Mouse (Mus musculus): Measurements from ENCODE around the gene Klhl26. TPM values are rescaled to one million over a fixed set of nuclear protein-coding genes. Genes with fewer than 3 reads are reported as not detected.
A peak's percentile ranks its signal among the peaks of the same experiment; 100 is the strongest.

The Klhl26 gene
- polyA plus RNA-seq, 1 experiment from 2014 or later: 29.0 TPM

DNA sequence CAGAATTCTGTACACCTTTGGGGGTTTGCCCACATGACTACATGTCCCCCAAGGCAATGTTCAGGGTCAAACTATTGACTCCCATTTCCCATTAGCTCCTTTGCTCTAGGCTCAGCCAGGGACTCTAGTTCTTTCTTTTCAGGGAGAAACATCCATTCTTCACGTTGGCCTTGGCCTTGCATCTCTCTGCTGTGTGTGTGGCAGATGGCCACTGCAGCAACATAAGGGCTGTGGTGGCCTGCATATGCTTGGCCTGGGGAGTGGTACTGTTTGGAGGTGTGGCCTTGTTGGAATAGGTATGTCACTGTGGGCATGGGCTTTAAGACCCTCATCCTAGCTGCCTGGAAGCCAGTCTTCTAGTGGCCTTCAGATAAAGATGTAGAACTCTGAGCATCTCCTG, 30.8 kb downstream of the Klhl26 start:
- H3K9me3 ChIP-seq (replicated peaks): no peaks in the 10 kb centered on the region
- peaks cover 35% of the 10 kb centered on the region for H3K4me1 ChIP-seq
- H3K27me3 ChIP-seq (ENCODE audit: low read depth, poor library complexity, severe bottlenecking): 0 out of 2 replicates have a peak, but pooled peaks cover 1% of the 10 kb centered on the region
- 68% methylated on average over 1 of the region's 1 CpGs for whole genome bisulfite sequencing
- DNase-seq (ENCODE audit: low spot score): no peak
- no peak overlapping the region for H3K4me3 ChIP-seq
- no peak overlapping the region for H3K27ac ChIP-seq
- H3K36me3 ChIP-seq: peaks cover 16% of the 10 kb centered on the region

GRCm38 (mm10) chr8:70443326-70443725, 33.4 kb downstream of the Klhl26 start:
- H3K27me3 ChIP-seq (ENCODE audit: low read depth, poor library complexity, severe bottlenecking): no peaks in the 10 kb centered on the region
- peaks cover 25% of the 10 kb centered on the region for H3K4me1 ChIP-seq
- no peak overlapping the region for H3K27ac ChIP-seq
- 85% methylated on average over 4 of the region's 4 CpGs for WGBS
- no peaks in the 10 kb centered on the region for H3K36me3 ChIP-seq
- no peak overlapping the region for H3K4me3 ChIP-seq
- no peak for DNase-seq (ENCODE audit: low spot score)
- no peaks in the 10 kb centered on the region for H3K9me3 ChIP-seq (replicated peaks)

DNA sequence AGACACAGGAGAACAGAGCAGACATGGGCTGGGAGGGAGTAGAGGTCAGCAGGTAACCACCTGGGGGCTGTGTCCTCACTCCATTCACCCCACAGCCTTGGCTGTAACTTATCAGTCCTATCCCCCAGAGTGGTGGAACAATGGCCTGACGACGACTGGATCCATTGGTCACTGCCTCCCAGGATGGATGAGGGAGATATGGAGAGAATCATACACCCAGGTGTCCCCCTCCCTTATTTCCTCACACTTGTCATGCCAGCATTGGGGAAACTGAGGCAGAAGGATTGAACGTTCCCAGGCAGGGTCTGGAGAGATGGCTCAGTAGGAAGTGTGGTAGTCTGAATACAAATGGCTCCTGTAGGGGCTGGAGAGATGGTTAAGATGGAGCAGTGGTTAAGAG, 35.2 kb downstream of the Klhl26 start:
- H3K9me3 ChIP-seq (replicated peaks): no peaks in the 10 kb centered on the region
- no peaks in the 10 kb centered on the region for H3K27me3 ChIP-seq (ENCODE audit: low read depth, poor library complexity, severe bottlenecking)
- DNase-seq (ENCODE audit: low spot score): no peak
- no peaks in the 10 kb centered on the region for H3K36me3 ChIP-seq
- H3K4me3 ChIP-seq: no peak overlapping the region
- H3K27ac ChIP-seq: no peak overlapping the region
- 71% methylated on average over 3 of the region's 3 CpGs for WGBS
- H3K4me1 ChIP-seq: peaks cover 19% of the 10 kb centered on the region

GRCm38 (mm10) chr8:70440246-70440645, 36.5 kb downstream of the Klhl26 start:
- Histone ChIP-seq H3K27me3 (ENCODE audit: low read depth, poor library complexity, severe bottlenecking) (no peaks in the 10 kb centered on the region), H3K27ac (peak overlapping the region; percentile 94), H3K4me1 (peaks cover 19% of the 10 kb centered on the region), H3K4me3 (peak overlapping the region; percentile 73), H3K9me3 (replicated peaks) (no peaks in the 10 kb centered on the region), H3K36me3 (0 out of 2 replicates have a peak, but pooled peaks cover 5% of the 10 kb centered on the region)
- WGBS: 48% methylated on average over 3 of the region's 3 CpGs
- no peak for DNase-seq (ENCODE audit: low spot score)

- Histone ChIP-seq H3K27me3 (ENCODE audit: low read depth, poor library complexity, severe bottlenecking) (no peaks in the 10 kb centered on the region), H3K4me3 (peak overlapping the region; percentile 73), H3K4me1 (peaks cover 19% of the 10 kb centered on the region), H3K9me3 (replicated peaks) (no peaks in the 10 kb centered on the region), H3K27ac (peak overlapping the region; percentile 94), H3K36me3 (0 out of 2 replicates have a peak, but pooled peaks cover 5% of the 10 kb centered on the region)
- 10% methylated on average over 7 of the region's 7 CpGs for WGBS
- DNase-seq (ENCODE audit: low spot score): no peak
Measured at GRCm38 (mm10) chr8:70439848-70440179, 37.0 kb downstream of the Klhl26 start.

DNA sequence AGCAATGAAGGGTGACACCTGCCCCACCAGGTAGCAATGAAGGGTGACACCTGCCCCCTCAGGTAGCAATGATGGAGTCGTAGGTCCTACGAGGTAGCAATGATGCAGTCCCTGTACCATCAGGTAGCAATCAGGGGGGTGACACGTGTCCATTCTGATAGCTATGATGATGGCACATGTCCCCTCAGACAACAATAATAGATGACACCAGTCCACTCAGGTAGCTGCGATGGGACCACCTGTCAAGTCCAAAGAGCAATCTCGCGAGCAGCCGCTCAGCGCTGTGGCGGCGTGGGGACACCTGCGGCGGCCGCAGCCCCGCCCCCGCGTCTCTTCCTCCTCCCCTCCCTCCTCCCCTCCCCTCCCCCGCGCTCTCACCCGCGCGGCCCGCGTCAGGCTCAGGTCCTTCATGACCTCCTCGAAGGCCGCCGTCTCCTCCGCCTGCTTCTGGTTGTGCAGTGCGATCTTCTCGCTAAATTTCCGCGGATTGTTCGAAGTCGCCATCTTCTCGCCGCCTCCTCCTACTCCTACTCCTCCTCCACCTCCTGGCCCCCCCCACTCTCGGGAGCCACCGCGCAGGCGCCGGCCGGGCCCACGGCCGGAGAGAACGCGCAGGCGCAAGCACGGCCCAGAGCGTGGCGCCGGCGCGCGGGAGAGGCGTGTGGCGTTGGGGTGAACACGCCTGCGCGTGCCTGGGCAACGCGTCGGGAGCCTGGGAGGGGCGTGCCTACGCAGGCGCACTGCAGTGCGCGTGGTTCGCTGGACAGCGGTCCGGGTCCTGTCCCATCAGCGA, 37.5 kb downstream of the Klhl26 start, which contains the start of gene Crtc1:
Gene Crtc1 (minus strand): TSS at position 525 of the 793 bp plus-strand sequence.
- H3K27ac ChIP-seq: peak within 1 kb of the TSS; percentile 94
- DNase-seq (ENCODE audit: low spot score): peak; percentile 99
- H3K4me1 ChIP-seq: peaks cover 19% of the 10 kb centered on the region
- WGBS: under 1% methylated on average over 69 of the region's 70 CpGs
- H3K9me3 ChIP-seq (replicated peaks): no peaks in the 10 kb centered on the region
- no peaks in the 10 kb centered on the region for H3K27me3 ChIP-seq (ENCODE audit: low read depth, poor library complexity, severe bottlenecking)
- peak within 1 kb of the TSS; percentile 73 for H3K4me3 ChIP-seq
- 0 out of 2 replicates have a peak, but pooled peaks cover 5% of the 10 kb centered on the region for H3K36me3 ChIP-seq

- Histone ChIP-seq H3K27ac (no peak overlapping the region), H3K4me3 (peak overlapping the region; percentile 73)
- 92% methylated on average over 2 of the region's 2 CpGs for WGBS
Measured at GRCm38 (mm10) chr8:70438423-70438822, 38.3 kb downstream of the Klhl26 start.

GRCm38 (mm10) chr8:70435156-70435555, 41.6 kb downstream of the Klhl26 start:
- Histone ChIP-seq H3K9me3 (replicated peaks) (no peaks in the 10 kb centered on the region), H3K4me3 (no peak overlapping the region), H3K4me1 (peaks cover 18% of the 10 kb centered on the region), H3K36me3 (0 out of 2 replicates have a peak, but pooled peaks cover 5% of the 10 kb centered on the region), H3K27ac (no peak overlapping the region), H3K27me3 (ENCODE audit: low read depth, poor library complexity, severe bottlenecking) (no peaks in the 10 kb centered on the region)
- no peak for DNase-seq (ENCODE audit: low spot score)
- WGBS: 88% methylated on average over 5 of the region's 5 CpGs

More at GRCm38 (mm10) chr8:70438423-70438822, 38.3 kb downstream of the Klhl26 start:
- Histone ChIP-seq H3K27me3 (ENCODE audit: low read depth, poor library complexity, severe bottlenecking) (no peaks in the 10 kb centered on the region), H3K9me3 (replicated peaks) (no peaks in the 10 kb centered on the region), H3K36me3 (0 out of 2 replicates have a peak, but pooled peaks cover 5% of the 10 kb centered on the region), H3K4me1 (peaks cover 19% of the 10 kb centered on the region)
- no peak for DNase-seq (ENCODE audit: low spot score)

- Histone ChIP-seq H3K36me3 (0 out of 2 replicates have a peak, but pooled peaks cover 5% of the 10 kb centered on the region), H3K4me1 (peaks cover 5% of the 10 kb centered on the region; the same call in 1 of the 2 replicates), H3K27ac (no peak overlapping the region), H3K27me3 (ENCODE audit: low read depth, poor library complexity, severe bottlenecking) (no peaks in the 10 kb centered on the region), H3K9me3 (replicated peaks) (no peaks in the 10 kb centered on the region), H3K4me3 (no peak overlapping the region)
- WGBS: 31% methylated on average over 4 of the region's 4 CpGs
- DNase-seq (ENCODE audit: low spot score): no peak
Measured at GRCm38 (mm10) chr8:70432991-70433536, 43.7 kb downstream of the Klhl26 start.

- 96% methylated on average over 4 of the region's 4 CpGs for WGBS
- H3K4me1 ChIP-seq: peaks cover 8% of the 10 kb centered on the region
- no peak overlapping the region for H3K4me3 ChIP-seq
- H3K9me3 ChIP-seq (replicated peaks): no peaks in the 10 kb centered on the region
- no peaks in the 10 kb centered on the region for H3K27me3 ChIP-seq (ENCODE audit: low read depth, poor library complexity, severe bottlenecking)
- no peak for DNase-seq (ENCODE audit: low spot score)
- H3K36me3 ChIP-seq: 0 out of 2 replicates have a peak, but pooled peaks cover 5% of the 10 kb centered on the region
- H3K27ac ChIP-seq: no peak overlapping the region
Measured at GRCm38 (mm10) chr8:70431213-70431612, 45.6 kb downstream of the Klhl26 start.

GRCm38 (mm10) chr8:70426300-70426907, 50.4 kb downstream of the Klhl26 start:
- Histone ChIP-seq H3K9me3 (replicated peaks) (no peaks in the 10 kb centered on the region), H3K36me3 (no peaks in the 10 kb centered on the region), H3K4me3 (no peak overlapping the region), H3K27ac (no peak overlapping the region), H3K4me1 (peaks cover 14% of the 10 kb centered on the region), H3K27me3 (ENCODE audit: low read depth, poor library complexity, severe bottlenecking) (no peaks in the 10 kb centered on the region)
- DNase-seq (ENCODE audit: low spot score): no peak
- WGBS: 97% methylated on average over 2 of the region's 2 CpGs

- H3K9me3 ChIP-seq (replicated peaks): no peaks in the 10 kb centered on the region
- H3K4me3 ChIP-seq: no peak overlapping the region
- no peak overlapping the region for H3K27ac ChIP-seq
- peaks cover 35% of the 10 kb centered on the region for H3K4me1 ChIP-seq
- no peaks in the 10 kb centered on the region for H3K36me3 ChIP-seq
- no peak for DNase-seq (ENCODE audit: low spot score)
- 87% methylated on average over 2 of the region's 2 CpGs for WGBS
- no peaks in the 10 kb centered on the region for H3K27me3 ChIP-seq (ENCODE audit: low read depth, poor library complexity, severe bottlenecking)
Measured at GRCm38 (mm10) chr8:70422722-70423121, 54.0 kb downstream of the Klhl26 start.
